Mouse (Mus musculus) hindbrain, embryonic 14.5 days (tissue): ENCODE data around the gene Flywch1. TPM values are rescaled to one million over a fixed set of nuclear protein-coding genes. Genes with fewer than 3 reads are reported as not detected.

Source experiments
- ATAC-seq: fragments of 200-750 bp; cut with Nextera tagmentation; 2 replicates; pipeline ENCODE4 v1.8.0; 2017; ENCODE audit warnings: moderate number of reproducible peaks, mild to moderate bottlenecking, moderate TSS enrichment, moderate library complexity; ENCODE audit not compliant: low FRiP score
- DNase-seq: peaks from one replicate; pipeline ENCODE4 v3.0.0-alpha.2; 2015; ENCODE audit warnings: low spot score
- H3K27ac ChIP-seq: fragments of 300-500 bp; sonication (generic); 2 replicates; pipeline ENCODE4 v1.5.1; 2014; ENCODE audit warnings: mild to moderate bottlenecking, moderate library complexity
- H3K27me3 ChIP-seq: fragments of 300-500 bp; sonication (generic); 2 replicates; pipeline ENCODE4 v1.6.1; 2014; ENCODE audit warnings: mild to moderate bottlenecking, low read length, mixed read lengths; ENCODE audit not compliant: control insufficient read depth, insufficient read depth
- H3K36me3 ChIP-seq: fragments of 300-500 bp; sonication (generic); replicated peaks from 2 replicates; pipeline ENCODE4 v1.6.1; 2014; ENCODE audit not compliant: control insufficient read depth, insufficient read depth
- H3K4me1 ChIP-seq: fragments of 300-500 bp; sonication (generic); replicated peaks from 2 replicates; pipeline ENCODE4 v1.6.1; 2014; ENCODE audit warnings: antibody characterized with exemption, low read length, mixed read lengths; ENCODE audit not compliant: control insufficient read depth, insufficient read depth
- H3K4me2 ChIP-seq: fragments of 300-500 bp; sonication (generic); replicated peaks from 2 replicates; pipeline ENCODE4 v1.6.1; 2014; ENCODE audit warnings: mild to moderate bottlenecking, moderate library complexity
- H3K4me3 ChIP-seq: fragments of 300-500 bp; sonication (generic); replicated peaks from 2 replicates; pipeline ENCODE4 v1.5.1; 2014; ENCODE audit warnings: mild to moderate bottlenecking, low read length
- H3K9ac ChIP-seq: fragments of 300-500 bp; sonication (generic); 2 replicates; pipeline ENCODE4 v1.6.1; 2014
- H3K9me3 ChIP-seq: fragments of 300-500 bp; sonication (generic); 2 replicates; pipeline ENCODE4 v1.6.1; 2016; ENCODE audit warnings: low read length; ENCODE audit not compliant: control insufficient read depth
- WGBS: fragments of 180-500 bp; shearing (Covaris S2); extraction: QIAGEN DNeasy Blood & Tissue Kit; methylation state at CpG from one replicate; pipeline ENCODE4 v1.1.7; 2014; 5-methylcytosine and 5-hydroxymethylcytosine counted together
- polyA plus RNA-seq: library from polyadenylated mRNA; unstranded; fragments of >200 nt; fragmentation: Nextera tagmentation; extraction: Ambion mirVana; gene quantifications from 2 replicates; pipeline ENCODE4 v1.2.1, GENCODE M21; 2014

Gene Flywch1
- 179 and 183 TPM in 2 replicates for polyA plus RNA-seq

DNA sequence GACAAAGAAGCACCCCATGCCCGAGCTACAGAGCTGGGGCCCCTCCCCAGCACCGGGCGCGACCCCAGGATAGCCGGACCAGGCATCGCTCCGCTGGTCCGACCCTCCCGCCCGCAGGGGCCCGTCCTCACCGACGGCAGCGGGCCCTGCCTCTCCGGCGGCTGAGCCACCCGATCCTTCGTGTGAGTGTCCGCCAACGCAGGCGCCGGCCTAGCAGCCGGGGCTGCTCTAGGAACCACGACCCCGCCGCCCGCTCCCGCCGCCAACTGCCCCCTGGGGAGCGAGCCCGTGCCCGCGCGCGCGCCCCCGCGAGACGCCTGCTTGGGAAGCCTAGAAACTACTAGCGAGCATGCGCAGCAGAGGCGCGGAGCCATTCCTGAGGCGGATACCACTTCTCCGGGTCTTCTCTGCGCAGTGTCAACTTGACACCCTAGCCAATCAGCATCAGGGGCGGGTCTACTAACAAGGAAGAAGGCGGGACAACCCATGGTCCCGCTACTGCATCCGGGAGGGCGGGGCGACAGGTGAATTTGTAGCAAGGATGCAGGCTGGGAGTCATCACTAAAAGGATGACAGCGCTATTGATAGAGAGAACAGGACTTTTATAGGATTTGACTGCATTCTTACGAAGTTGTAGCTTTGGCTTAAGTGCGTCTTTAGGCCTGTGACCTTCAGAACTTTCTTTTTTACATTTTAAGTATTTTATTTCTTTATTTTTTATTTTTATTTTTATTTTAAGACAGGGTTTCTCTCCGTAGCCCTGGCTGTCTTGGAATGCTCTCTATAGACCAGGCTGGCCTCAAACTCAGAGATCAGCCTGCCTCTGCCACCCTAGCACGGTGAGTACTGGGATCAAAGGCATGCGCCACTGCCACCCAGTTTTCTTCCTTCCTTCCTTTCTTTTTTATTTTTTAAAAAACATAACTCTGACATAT, at the start of gene Flywch1:
Gene Flywch1 (minus strand): TSS at position 319 of the 935 bp plus-strand sequence.
- ATAC-seq (peak; percentile 98), DNase-seq (peak; percentile 98)
- Histone ChIP-seq H3K9me3 (no peaks in the 10 kb centered on the region), H3K36me3 (peaks cover 11% of the 10 kb centered on the region; the same call in 1 of the 2 replicates), H3K4me2 (peak within 1 kb of the TSS; percentile 68), H3K4me3 (peak within 1 kb of the TSS; percentile 68), H3K27me3 (no peaks in the 10 kb centered on the region), H3K4me1 (peaks cover 17% of the 10 kb centered on the region), H3K27ac (peak within 1 kb of the TSS; percentile 82), H3K9ac (peak within 1 kb of the TSS; percentile 85)
- WGBS: 4% methylated on average over 53 of the region's 58 CpGs

GRCm38 (mm10) chr17:23820731-23821130, 49.3 kb upstream of the Flywch1 start:
- Histone ChIP-seq H3K4me3 (no peak overlapping the region), H3K27me3 (no peaks in the 10 kb centered on the region), H3K4me2 (no peak overlapping the region), H3K4me1 (no peaks in the 10 kb centered on the region), H3K9ac (no peak overlapping the region), H3K27ac (no peak overlapping the region), H3K9me3 (peaks cover 26% of the 10 kb centered on the region), H3K36me3 (peaks cover 100% of the 10 kb centered on the region)
- 98% methylated on average over 5 of the region's 5 CpGs for WGBS
- no peak for ATAC-seq
- DNase-seq: no peak

GRCm38 (mm10) chr17:23819235-23819634, 47.8 kb upstream of the Flywch1 start:
- peaks cover 100% of the 10 kb centered on the region for H3K36me3 ChIP-seq
- whole genome bisulfite sequencing: 98% methylated on average over 25 of the region's 25 CpGs
- no peak overlapping the region for H3K9ac ChIP-seq
- no peaks in the 10 kb centered on the region for H3K4me1 ChIP-seq
- H3K9me3 ChIP-seq: peaks cover 30% of the 10 kb centered on the region
- H3K4me2 ChIP-seq: no peak overlapping the region
- H3K27ac ChIP-seq: no peak overlapping the region
- H3K4me3 ChIP-seq: no peak overlapping the region
- no peak for ATAC-seq
- no peak for DNase-seq
- H3K27me3 ChIP-seq: no peaks in the 10 kb centered on the region

- Histone ChIP-seq H3K4me3 (no peak overlapping the region), H3K9me3 (peaks cover 30% of the 10 kb centered on the region), H3K9ac (no peak overlapping the region), H3K36me3 (peaks cover 100% of the 10 kb centered on the region), H3K4me2 (no peak overlapping the region), H3K4me1 (no peaks in the 10 kb centered on the region), H3K27me3 (no peaks in the 10 kb centered on the region), H3K27ac (no peak overlapping the region)
- no peak for ATAC-seq
- 100% methylated on average over 8 of the region's 8 CpGs for WGBS
- DNase-seq: no peak
Observed at GRCm38 (mm10) chr17:23818579-23818978, 47.2 kb upstream of the Flywch1 start.

DNA sequence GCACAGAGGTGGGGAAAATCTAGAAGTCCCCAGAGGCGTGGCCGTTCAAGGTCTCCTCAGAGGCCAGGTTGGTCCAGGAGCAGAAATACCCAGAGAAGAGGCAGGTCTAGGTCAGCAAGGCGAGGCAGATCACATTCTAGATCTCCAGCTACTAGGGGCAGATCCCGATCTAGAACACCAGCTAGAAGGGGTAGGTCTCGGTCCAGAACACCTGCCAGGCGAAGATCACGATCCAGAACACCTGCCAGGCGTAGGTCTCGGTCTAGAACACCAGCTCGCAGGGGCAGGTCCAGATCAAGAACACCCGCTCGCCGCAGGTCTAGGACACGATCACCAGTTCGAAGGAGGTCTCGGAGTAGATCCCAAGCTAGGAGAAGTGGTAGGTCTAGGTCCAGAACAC, 44.2 kb upstream of the Flywch1 start:
- 98% methylated on average over 16 of the region's 16 CpGs for WGBS
- no peak overlapping the region for H3K27ac ChIP-seq
- no peaks in the 10 kb centered on the region for H3K4me1 ChIP-seq
- peaks cover 98% of the 10 kb centered on the region for H3K36me3 ChIP-seq
- H3K9ac ChIP-seq: no peak overlapping the region
- no peak overlapping the region for H3K4me3 ChIP-seq
- ATAC-seq (no peak), DNase-seq (no peak)
- H3K27me3 ChIP-seq: no peaks in the 10 kb centered on the region
- no peak overlapping the region for H3K4me2 ChIP-seq
- peaks cover 30% of the 10 kb centered on the region for H3K9me3 ChIP-seq

- no peak overlapping the region for H3K27ac ChIP-seq
- ATAC-seq (no peak), DNase-seq (no peak)
- no peaks in the 10 kb centered on the region for H3K9me3 ChIP-seq
- H3K27me3 ChIP-seq: no peaks in the 10 kb centered on the region
- no peak overlapping the region for H3K4me3 ChIP-seq
- WGBS: 94% methylated on average over 3 of the region's 3 CpGs
- H3K4me2 ChIP-seq: no peak overlapping the region
- H3K9ac ChIP-seq: no peak overlapping the region
- H3K36me3 ChIP-seq: peaks cover 58% of the 10 kb centered on the region
- H3K4me1 ChIP-seq: peaks cover 30% of the 10 kb centered on the region
Observed at GRCm38 (mm10) chr17:23807918-23808317, 36.5 kb upstream of the Flywch1 start.

DNA sequence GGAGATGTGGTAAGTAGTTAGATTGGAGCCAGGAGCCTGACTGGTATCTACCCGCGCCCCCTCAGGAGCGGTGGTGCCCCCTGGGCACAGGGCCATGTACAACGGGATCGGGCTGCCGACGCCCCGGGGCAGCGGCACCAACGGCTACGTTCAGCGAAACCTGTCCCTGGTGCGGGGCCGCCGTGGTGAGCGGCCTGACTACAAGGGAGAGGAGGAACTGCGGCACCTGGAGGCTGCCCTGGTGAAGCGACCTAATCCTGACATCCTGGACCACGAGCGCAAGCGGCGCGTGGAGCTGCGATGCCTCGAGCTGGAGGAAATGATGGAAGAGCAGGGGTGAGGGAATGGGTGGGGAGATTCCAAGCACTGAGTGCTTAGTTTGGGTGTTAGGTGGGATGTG, 35.5 kb upstream of the Flywch1 start:
- Histone ChIP-seq H3K36me3 (peaks cover 48% of the 10 kb centered on the region), H3K27me3 (no peaks in the 10 kb centered on the region), H3K4me1 (peaks cover 34% of the 10 kb centered on the region), H3K9me3 (no peaks in the 10 kb centered on the region), H3K4me2 (0 out of 2 replicates have a peak overlapping the region, but pooled peaks have one; percentile 17), H3K9ac (no peak overlapping the region; the same call in 1 of the 2 replicates), H3K4me3 (0 out of 2 replicates have a peak overlapping the region, but pooled peaks have one; percentile 3), H3K27ac (no peak overlapping the region)
- ATAC-seq: no peak
- WGBS: 81% methylated on average over 25 of the region's 25 CpGs
- no peak for DNase-seq

GRCm38 (mm10) chr17:23804426-23805085, 33.2 kb upstream of the Flywch1 start:
- WGBS: 3% methylated on average over 8 of the region's 8 CpGs
- H3K9me3 ChIP-seq: no peaks in the 10 kb centered on the region
- no peak for DNase-seq

DNA sequence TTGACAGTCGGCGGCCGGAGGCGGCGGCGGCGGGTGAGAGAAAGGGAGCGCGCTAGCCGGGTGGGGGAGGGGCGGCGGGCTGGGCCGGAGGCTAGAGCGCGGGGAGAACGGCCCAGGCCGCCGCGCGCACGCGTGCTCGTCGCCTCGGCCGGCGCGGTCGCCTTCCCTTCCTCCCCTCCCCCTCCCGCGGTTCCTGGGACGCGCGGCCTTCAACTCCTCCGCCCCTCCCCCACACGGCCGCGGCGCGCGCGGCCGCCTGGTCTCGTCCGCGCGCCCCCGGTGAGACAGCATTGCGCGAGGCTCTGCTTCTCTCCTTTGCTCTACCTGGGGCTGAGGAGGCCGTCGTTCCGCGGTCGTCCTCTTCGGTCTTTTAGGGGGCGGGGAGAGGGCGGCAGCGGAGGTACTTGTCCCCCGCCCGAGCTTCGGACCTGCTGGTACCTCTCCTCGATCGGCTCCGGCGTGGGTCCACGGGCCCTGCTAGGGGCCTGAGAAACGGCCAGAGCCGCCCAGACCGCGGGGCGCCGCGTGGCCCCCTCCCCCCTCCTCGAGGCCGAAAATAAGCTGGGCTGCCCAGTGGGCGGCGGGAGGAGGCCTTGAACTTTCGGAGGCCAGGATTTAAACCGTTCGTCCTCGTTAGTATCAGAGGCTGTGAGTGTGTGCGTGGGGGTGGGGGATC, 32.1 kb upstream of the Flywch1 start:
- Histone ChIP-seq H3K4me2 (peak overlapping the region; percentile 76), H3K27ac (peak overlapping the region; percentile 98), H3K27me3 (no peaks in the 10 kb centered on the region), H3K36me3 (peaks cover 14% of the 10 kb centered on the region), H3K9ac (peak overlapping the region; percentile 95), H3K4me1 (peaks cover 34% of the 10 kb centered on the region), H3K9me3 (no peaks in the 10 kb centered on the region), H3K4me3 (peak overlapping the region; percentile 97)
- WGBS: under 1% methylated on average over 63 of the region's 83 CpGs
- ATAC-seq: peak; percentile 70
- peak; percentile 89 for DNase-seq

More at GRCm38 (mm10) chr17:23804426-23805085, 33.2 kb upstream of the Flywch1 start:
- Histone ChIP-seq H3K27ac (no peak overlapping the region), H3K4me3 (peak overlapping the region; percentile 97), H3K27me3 (no peaks in the 10 kb centered on the region), H3K36me3 (peaks cover 25% of the 10 kb centered on the region), H3K4me1 (peaks cover 34% of the 10 kb centered on the region), H3K9ac (peak overlapping the region; percentile 95), H3K4me2 (peak overlapping the region; percentile 76)
- ATAC-seq: no peak
